Mouse (Mus musculus): ENCODE data around the gene Afg1l. TPM values are rescaled to one million over a fixed set of nuclear protein-coding genes. Genes with fewer than 3 reads are reported as not detected.

The Afg1l gene
- polyA plus RNA-seq, 1 experiment from 2014 or later = 9.1 TPM

GRCm38 (mm10) chr10:42271454-42272230 lies 206.7 kb downstream of the Afg1l start:
- Histone ChIP-seq H3K9me3 (no peaks in the 10 kb centered on the region), H3K4me1 (peaks cover 63% of the 10 kb centered on the region), H3K27ac (0 out of 2 replicates have a peak overlapping the region, but pooled peaks have one; percentile 20), H3K4me2 (peak overlapping the region; percentile 16), H3K27me3 (no peaks in the 10 kb centered on the region), H3K4me3 (no peak overlapping the region), H3K36me3 (peaks cover 26% of the 10 kb centered on the region), H3K9ac (no peak overlapping the region)
- no peak for ATAC-seq (ENCODE audit: borderline replicate concordance, extremely low read depth, low FRiP score, low TSS enrichment)
- WGBS = 63% methylated on average over 11 of the region's 11 CpGs

GRCm38 (mm10) chr10:42270277-42271083 lies 207.9 kb downstream of the Afg1l start:
- Histone ChIP-seq H3K9me3 (no peaks in the 10 kb centered on the region), H3K4me1 (peaks cover 63% of the 10 kb centered on the region), H3K9ac (no peak overlapping the region), H3K27ac (peak overlapping the region; percentile 38; the same call in 1 of the 2 replicates), H3K27me3 (no peaks in the 10 kb centered on the region), H3K4me2 (peak overlapping the region; percentile 6; the same call in 1 of the 2 replicates), H3K36me3 (peaks cover 37% of the 10 kb centered on the region), H3K4me3 (no peak overlapping the region)
- 37% methylated on average over 10 of the region's 10 CpGs for WGBS
- no peak for ATAC-seq (ENCODE audit: borderline replicate concordance, extremely low read depth, low FRiP score, low TSS enrichment)

GRCm38 (mm10) chr10:42269281-42270025 lies 208.9 kb downstream of the Afg1l start:
- Histone ChIP-seq H3K9ac (0 out of 2 replicates have a peak overlapping the region, but pooled peaks have one; percentile 1), H3K4me2 (0 out of 2 replicates have a peak overlapping the region, but pooled peaks have one; percentile 11), H3K4me3 (no peak overlapping the region), H3K27ac (peak overlapping the region; percentile 38), H3K4me1 (peaks cover 57% of the 10 kb centered on the region), H3K36me3 (peaks cover 44% of the 10 kb centered on the region), H3K27me3 (no peaks in the 10 kb centered on the region), H3K9me3 (no peaks in the 10 kb centered on the region)
- WGBS = 45% methylated on average over 15 of the region's 15 CpGs
- ATAC-seq (ENCODE audit: borderline replicate concordance, extremely low read depth, low FRiP score, low TSS enrichment) = peak; percentile 48

- no peak overlapping the region for H3K4me3 ChIP-seq
- H3K27ac ChIP-seq = no peak overlapping the region
- H3K4me2 ChIP-seq = no peak overlapping the region
- H3K9me3 ChIP-seq = no peaks in the 10 kb centered on the region
- no peaks in the 10 kb centered on the region for H3K27me3 ChIP-seq
- 69% methylated on average over 5 of the region's 5 CpGs for WGBS
- peaks cover 44% of the 10 kb centered on the region for H3K4me1 ChIP-seq
- H3K9ac ChIP-seq = no peak overlapping the region
- no peak for ATAC-seq (ENCODE audit: borderline replicate concordance, extremely low read depth, low FRiP score, low TSS enrichment)
- H3K36me3 ChIP-seq = peaks cover 37% of the 10 kb centered on the region
These were observed 210.4 kb downstream of the Afg1l start for GRCm38 (mm10) chr10:42267811-42268545.

- WGBS = 83% methylated on average over 11 of the region's 11 CpGs
- Histone ChIP-seq H3K4me3 (no peak overlapping the region), H3K4me1 (peaks cover 23% of the 10 kb centered on the region), H3K9me3 (no peaks in the 10 kb centered on the region), H3K36me3 (peaks cover 32% of the 10 kb centered on the region), H3K9ac (no peak overlapping the region), H3K4me2 (no peak overlapping the region), H3K27me3 (no peaks in the 10 kb centered on the region), H3K27ac (no peak overlapping the region)
- no peak for ATAC-seq (ENCODE audit: borderline replicate concordance, extremely low read depth, low FRiP score, low TSS enrichment)
These were observed 213.2 kb downstream of the Afg1l start for GRCm38 (mm10) chr10:42265021-42265689.

GRCm38 (mm10) chr10:42264195-42264594 lies 214.2 kb downstream of the Afg1l start:
- Histone ChIP-seq H3K9me3 (no peaks in the 10 kb centered on the region), H3K36me3 (peaks cover 32% of the 10 kb centered on the region), H3K27me3 (no peaks in the 10 kb centered on the region), H3K9ac (no peak overlapping the region), H3K4me3 (no peak overlapping the region), H3K4me2 (no peak overlapping the region), H3K4me1 (peaks cover 14% of the 10 kb centered on the region; the same call in 1 of the 2 replicates), H3K27ac (no peak overlapping the region)
- no peak for ATAC-seq (ENCODE audit: borderline replicate concordance, extremely low read depth, low FRiP score, low TSS enrichment)
- 66% methylated on average over 5 of the region's 5 CpGs for WGBS

- 60% methylated on average over 8 of the region's 8 CpGs for WGBS
- Histone ChIP-seq H3K4me2 (no peak overlapping the region), H3K9ac (no peak overlapping the region), H3K4me1 (peaks cover 10% of the 10 kb centered on the region; the same call in 1 of the 2 replicates), H3K36me3 (peaks cover 32% of the 10 kb centered on the region), H3K4me3 (no peak overlapping the region), H3K27ac (no peak overlapping the region), H3K9me3 (no peaks in the 10 kb centered on the region), H3K27me3 (no peaks in the 10 kb centered on the region)
- no peak for ATAC-seq (ENCODE audit: borderline replicate concordance, extremely low read depth, low FRiP score, low TSS enrichment)
These were observed 214.7 kb downstream of the Afg1l start for GRCm38 (mm10) chr10:42263701-42264100.

Other genes with a start within 250 kb of the Afg1l start
- 8.6 and 8.9 TPM in 2 replicates for gene Foxo3, start 201.8 kb downstream of the Afg1l start, polyA plus RNA-seq (2015; fragmentation: Nextera tagmentation; extraction: Ambion mirVana)
- gene Snx3, start 23.5 kb upstream of the Afg1l start, polyA plus RNA-seq (2015; fragmentation: Nextera tagmentation; extraction: Ambion mirVana) = 402 and 407 TPM in 2 replicates
- gene Nr2e1, start 105.1 kb upstream of the Afg1l start, polyA plus RNA-seq (2015; fragmentation: Nextera tagmentation; extraction: Ambion mirVana) = not detected in 2 replicates
- 12.4 and 13.8 TPM in 2 replicates for gene Ostm1, start 105.3 kb upstream of the Afg1l start, polyA plus RNA-seq (2015; fragmentation: Nextera tagmentation; extraction: Ambion mirVana)